Mouse (Mus musculus): ENCODE results near the gene Nsg1. TPM values are rescaled to one million over a fixed set of nuclear protein-coding genes. Genes with fewer than 3 reads are reported as not detected.

The Nsg1 gene
- 17.1 and 18.1 TPM in 2 replicates for polyA plus RNA-seq (2015; fragmentation: Nextera tagmentation; extraction: Ambion mirVana)

DNA sequence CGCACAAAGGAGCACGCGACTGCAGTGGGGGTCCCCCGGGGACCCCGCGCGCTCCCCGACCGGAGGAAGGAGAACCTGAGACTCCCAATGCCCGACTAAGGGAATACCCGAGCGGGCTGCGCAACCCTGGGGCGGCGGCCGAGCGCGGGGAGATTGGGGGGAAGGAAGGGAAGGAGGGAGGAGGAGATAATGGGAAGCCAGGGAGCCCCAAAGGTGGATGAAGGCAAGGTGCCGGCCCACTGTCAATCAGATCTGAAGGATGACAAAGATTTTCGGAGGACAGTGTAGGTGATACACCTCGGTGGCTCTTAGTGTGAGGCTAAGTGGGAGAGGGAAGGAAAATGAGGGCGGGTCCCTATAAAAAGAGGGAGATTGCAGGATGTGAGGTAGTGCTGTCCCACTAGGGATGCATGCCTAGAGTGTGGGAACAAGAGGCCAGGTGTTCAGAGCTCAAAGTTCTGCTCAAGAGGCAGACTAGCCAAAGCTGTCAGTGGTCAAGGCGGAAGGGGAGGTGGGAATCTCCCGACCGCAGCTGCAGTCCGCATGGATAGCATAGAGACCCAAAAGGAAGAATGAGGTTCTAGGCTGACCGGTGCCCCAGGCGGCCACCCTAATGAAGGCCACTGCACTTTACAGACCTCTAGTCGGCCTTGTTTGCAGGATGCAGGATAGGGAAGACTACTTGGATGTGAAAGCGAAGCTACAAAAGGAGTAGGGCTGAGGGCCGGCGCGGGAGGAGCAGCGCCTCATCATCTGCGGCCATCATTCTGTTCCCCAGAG, at the start of gene Nsg1:
TSS of gene Nsg1 (minus strand) at position 274 of the 780 bp plus-strand sequence.
- WGBS, result 8% methylated on average over 35 of the region's 35 CpGs
- ATAC-seq (replicated peaks; ENCODE audit: extremely low read depth, insufficient read depth, low FRiP score), result no peak
- peak within 1 kb of the TSS; percentile 93 for H3K4me2 ChIP-seq (ENCODE audit: low read depth, low read length)
- no peak within 1 kb of the TSS for H3K27ac ChIP-seq (ENCODE audit: low read length)
- peaks cover 54% of the 10 kb centered on the region for H3K27me3 ChIP-seq (ENCODE audit: control insufficient read depth, insufficient read depth, low read length)
- no peaks in the 10 kb centered on the region; the same call in 1 of the 2 replicates for H3K36me3 ChIP-seq (ENCODE audit: control insufficient read depth, insufficient read depth)
- 0 out of 2 replicates have a peak, but pooled peaks cover 3% of the 10 kb centered on the region for H3K4me1 ChIP-seq (ENCODE audit: control insufficient read depth, insufficient read depth, low read length)
- H3K9me3 ChIP-seq (replicated peaks; ENCODE audit: control insufficient read depth, low read length), result no peaks in the 10 kb centered on the region
- peak within 1 kb of the TSS; percentile 75 for H3K9ac ChIP-seq (ENCODE audit: low read length)
- peak within 1 kb of the TSS; percentile 72 for H3K4me3 ChIP-seq (ENCODE audit: low read length)

DNA sequence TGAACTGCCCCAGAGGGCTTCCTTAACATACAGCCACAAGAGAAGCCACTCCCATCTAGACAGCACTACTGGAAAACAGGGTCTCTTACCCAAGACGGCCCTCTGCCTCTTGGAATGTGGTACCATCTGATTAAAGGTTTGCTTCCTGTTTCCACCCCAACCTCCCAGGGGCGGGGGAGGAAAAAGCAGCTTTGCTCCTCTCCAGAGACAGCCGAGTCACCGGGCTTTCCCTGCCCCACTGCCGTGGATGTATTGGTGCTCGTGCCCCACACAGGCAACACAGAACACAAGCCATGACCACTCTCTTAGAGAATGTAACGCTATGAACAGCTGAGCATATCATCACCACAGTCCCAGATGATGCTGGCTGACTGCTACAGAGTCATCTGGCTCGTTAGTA, 49.3 kb upstream of the Nsg1 start:
- no peaks in the 10 kb centered on the region for H3K9me3 ChIP-seq (replicated peaks; ENCODE audit: control insufficient read depth, low read length)
- H3K4me3 ChIP-seq (ENCODE audit: low read length), result no peak overlapping the region
- H3K9ac ChIP-seq (ENCODE audit: low read length), result no peak overlapping the region
- no peaks in the 10 kb centered on the region for H3K27me3 ChIP-seq (ENCODE audit: control insufficient read depth, insufficient read depth, low read length)
- H3K4me1 ChIP-seq (ENCODE audit: control insufficient read depth, insufficient read depth, low read length), result no peaks in the 10 kb centered on the region
- no peak overlapping the region for H3K27ac ChIP-seq (ENCODE audit: low read length)
- 54% methylated on average over 8 of the region's 8 CpGs for WGBS
- peaks cover 30% of the 10 kb centered on the region for H3K36me3 ChIP-seq (ENCODE audit: control insufficient read depth, insufficient read depth)
- no peak for ATAC-seq (replicated peaks; ENCODE audit: extremely low read depth, insufficient read depth, low FRiP score)
- H3K4me2 ChIP-seq (ENCODE audit: low read depth, low read length), result no peak overlapping the region

DNA sequence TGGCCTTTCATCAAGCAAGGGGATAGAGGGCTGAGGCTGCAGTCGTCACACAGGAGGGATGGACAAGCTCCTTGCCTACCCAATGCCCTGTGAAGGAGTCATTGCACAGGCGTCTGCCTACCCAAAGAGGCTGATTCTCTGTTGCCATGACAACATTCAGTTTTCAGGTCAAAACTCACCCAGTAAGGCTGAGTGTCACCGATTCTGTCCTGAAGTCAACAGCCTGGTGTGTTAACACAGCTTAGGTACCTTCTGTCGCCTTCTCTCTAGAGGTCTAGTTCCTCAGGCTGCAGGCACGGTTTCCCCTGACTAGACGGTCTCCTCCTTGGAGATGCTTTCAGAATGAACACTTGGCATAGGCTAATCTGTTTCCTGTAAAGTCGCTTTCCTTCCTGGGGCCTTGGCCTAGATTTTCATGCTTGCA, 45.6 kb upstream of the Nsg1 start:
- WGBS, result 71% methylated on average over 7 of the region's 7 CpGs
- no peak overlapping the region for H3K9ac ChIP-seq (ENCODE audit: low read length)
- H3K27ac ChIP-seq (ENCODE audit: low read length), result no peak overlapping the region
- no peak overlapping the region for H3K4me2 ChIP-seq (ENCODE audit: low read depth, low read length)
- H3K4me1 ChIP-seq (ENCODE audit: control insufficient read depth, insufficient read depth, low read length), result no peaks in the 10 kb centered on the region
- peaks cover 33% of the 10 kb centered on the region for H3K36me3 ChIP-seq (ENCODE audit: control insufficient read depth, insufficient read depth)
- no peak overlapping the region for H3K4me3 ChIP-seq (ENCODE audit: low read length)
- no peak for ATAC-seq (replicated peaks; ENCODE audit: extremely low read depth, insufficient read depth, low FRiP score)
- no peaks in the 10 kb centered on the region for H3K9me3 ChIP-seq (replicated peaks; ENCODE audit: control insufficient read depth, low read length)
- no peaks in the 10 kb centered on the region for H3K27me3 ChIP-seq (ENCODE audit: control insufficient read depth, insufficient read depth, low read length)

DNA sequence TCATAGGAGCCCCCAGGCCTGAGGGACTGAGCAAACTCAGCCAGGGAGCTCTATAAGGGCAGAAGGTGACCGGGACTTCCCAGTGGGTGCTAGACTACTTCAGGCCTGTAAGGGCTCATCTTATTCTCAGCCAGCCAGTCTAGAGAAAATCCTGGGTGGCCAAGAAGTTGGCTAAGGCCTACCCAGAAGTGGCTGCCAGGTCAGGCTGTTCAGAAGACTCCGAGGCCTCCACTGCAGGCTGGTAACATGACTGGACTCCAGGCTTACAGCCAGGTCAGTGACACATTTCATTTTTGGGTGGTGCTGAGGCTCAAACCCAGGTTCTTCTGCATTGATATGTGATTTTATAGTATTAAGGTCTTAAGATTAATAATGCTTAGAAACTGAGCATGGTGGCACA, 40.0 kb upstream of the Nsg1 start:
- H3K4me1 ChIP-seq (ENCODE audit: control insufficient read depth, insufficient read depth, low read length), result no peaks in the 10 kb centered on the region
- H3K9ac ChIP-seq (ENCODE audit: low read length), result no peak overlapping the region
- 91% methylated on average over 2 of the region's 2 CpGs for WGBS
- H3K27me3 ChIP-seq (ENCODE audit: control insufficient read depth, insufficient read depth, low read length), result no peaks in the 10 kb centered on the region
- no peak overlapping the region for H3K4me2 ChIP-seq (ENCODE audit: low read depth, low read length)
- H3K27ac ChIP-seq (ENCODE audit: low read length), result no peak overlapping the region
- no peak for ATAC-seq (replicated peaks; ENCODE audit: extremely low read depth, insufficient read depth, low FRiP score)
- peaks cover 26% of the 10 kb centered on the region for H3K36me3 ChIP-seq (ENCODE audit: control insufficient read depth, insufficient read depth)
- no peak overlapping the region for H3K4me3 ChIP-seq (ENCODE audit: low read length)
- no peaks in the 10 kb centered on the region for H3K9me3 ChIP-seq (replicated peaks; ENCODE audit: control insufficient read depth, low read length)

DNA sequence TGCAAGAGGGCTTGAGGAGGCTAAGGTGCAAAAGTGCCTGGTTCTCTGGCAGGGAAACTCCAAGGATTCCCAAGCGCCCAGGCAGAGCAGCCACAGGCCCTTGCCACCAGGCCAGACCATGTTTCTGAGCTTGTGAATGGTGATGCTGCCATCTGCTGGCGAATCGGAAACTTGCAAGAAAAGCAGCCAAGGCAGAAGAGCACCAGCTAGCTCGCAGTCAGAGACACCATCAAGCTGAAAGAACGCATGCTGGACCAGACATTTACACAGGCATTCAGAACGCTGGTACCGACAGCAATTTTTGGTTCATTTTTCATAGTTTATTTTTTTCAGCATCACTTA, 37.7 kb upstream of the Nsg1 start:
- Histone ChIP-seq H3K9ac (ENCODE audit: low read length) (no peak overlapping the region), H3K4me3 (ENCODE audit: low read length) (no peak overlapping the region), H3K4me2 (ENCODE audit: low read depth, low read length) (no peak overlapping the region), H3K27me3 (ENCODE audit: control insufficient read depth, insufficient read depth, low read length) (no peaks in the 10 kb centered on the region), H3K27ac (ENCODE audit: low read length) (no peak overlapping the region), H3K4me1 (ENCODE audit: control insufficient read depth, insufficient read depth, low read length) (no peaks in the 10 kb centered on the region), H3K9me3 (replicated peaks; ENCODE audit: control insufficient read depth, low read length) (no peaks in the 10 kb centered on the region), H3K36me3 (ENCODE audit: control insufficient read depth, insufficient read depth) (peaks cover 15% of the 10 kb centered on the region)
- WGBS, result 23% methylated on average over 7 of the region's 7 CpGs
- no peak for ATAC-seq (replicated peaks; ENCODE audit: extremely low read depth, insufficient read depth, low FRiP score)

DNA sequence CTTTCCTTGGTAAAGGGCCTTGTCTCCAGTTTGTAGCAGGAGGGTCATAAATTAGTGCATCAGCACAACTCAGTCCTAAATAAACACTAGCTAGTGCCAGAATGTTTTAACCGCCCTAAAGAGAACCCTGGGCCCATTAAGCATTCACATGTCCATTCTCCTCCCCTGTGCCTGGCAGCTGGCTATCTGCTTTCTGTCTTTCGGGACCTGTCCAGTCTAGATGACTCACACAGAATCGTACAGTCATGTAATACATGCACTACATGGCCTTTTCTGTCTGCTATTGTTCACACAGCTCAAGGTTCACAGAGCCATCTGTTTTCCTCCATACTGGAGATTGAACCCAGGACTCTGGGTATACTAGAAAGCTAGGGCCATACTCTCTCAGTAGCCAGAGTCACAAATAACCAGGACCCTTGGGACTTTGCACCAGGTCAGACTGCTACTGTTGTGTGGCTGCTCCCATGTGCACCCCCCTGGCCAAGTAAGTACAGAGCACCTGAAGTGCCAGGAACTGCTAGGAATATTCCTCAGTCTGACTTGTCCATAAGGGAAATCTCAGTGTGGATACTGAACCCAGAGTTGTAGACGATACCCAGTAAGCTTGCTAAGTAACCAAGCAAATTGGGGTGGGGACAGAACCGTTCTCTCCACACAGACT, 37.2 kb upstream of the Nsg1 start:
- Histone ChIP-seq H3K36me3 (ENCODE audit: control insufficient read depth, insufficient read depth) (peaks cover 13% of the 10 kb centered on the region), H3K27me3 (ENCODE audit: control insufficient read depth, insufficient read depth, low read length) (no peaks in the 10 kb centered on the region), H3K4me2 (ENCODE audit: low read depth, low read length) (no peak overlapping the region), H3K4me3 (ENCODE audit: low read length) (no peak overlapping the region), H3K27ac (ENCODE audit: low read length) (no peak overlapping the region), H3K4me1 (ENCODE audit: control insufficient read depth, insufficient read depth, low read length) (no peaks in the 10 kb centered on the region), H3K9ac (ENCODE audit: low read length) (no peak overlapping the region), H3K9me3 (replicated peaks; ENCODE audit: control insufficient read depth, low read length) (no peaks in the 10 kb centered on the region)
- no peak for ATAC-seq (replicated peaks; ENCODE audit: extremely low read depth, insufficient read depth, low FRiP score)
- WGBS, result 56% methylated on average over 5 of the region's 5 CpGs

DNA sequence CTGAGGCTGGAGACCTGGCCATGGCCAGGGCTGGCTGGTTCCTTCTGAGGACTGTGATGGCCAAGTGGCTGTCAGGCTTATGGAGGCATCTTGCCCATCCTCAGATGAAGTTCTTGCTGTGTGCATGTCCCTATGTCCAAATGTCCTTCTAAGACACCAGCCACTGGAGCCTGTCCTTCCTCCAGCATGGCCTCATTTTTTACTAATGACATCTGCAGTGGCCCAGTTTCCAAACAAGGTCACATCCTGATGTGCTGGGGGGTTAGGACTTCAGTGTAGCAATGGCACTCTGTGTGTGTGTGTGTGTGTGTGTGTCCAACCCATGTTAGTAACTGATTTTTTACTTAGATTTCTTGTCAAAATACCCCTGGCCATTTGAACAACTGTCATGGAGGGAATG, 36.2 kb upstream of the Nsg1 start:
- Histone ChIP-seq H3K36me3 (ENCODE audit: control insufficient read depth, insufficient read depth) (peaks cover 7% of the 10 kb centered on the region), H3K9ac (ENCODE audit: low read length) (no peak overlapping the region), H3K27ac (ENCODE audit: low read length) (no peak overlapping the region), H3K27me3 (ENCODE audit: control insufficient read depth, insufficient read depth, low read length) (no peaks in the 10 kb centered on the region), H3K4me2 (ENCODE audit: low read depth, low read length) (no peak overlapping the region), H3K9me3 (replicated peaks; ENCODE audit: control insufficient read depth, low read length) (no peaks in the 10 kb centered on the region), H3K4me3 (ENCODE audit: low read length) (no peak overlapping the region), H3K4me1 (ENCODE audit: control insufficient read depth, insufficient read depth, low read length) (no peaks in the 10 kb centered on the region)
- ATAC-seq (replicated peaks; ENCODE audit: extremely low read depth, insufficient read depth, low FRiP score), result no peak

DNA sequence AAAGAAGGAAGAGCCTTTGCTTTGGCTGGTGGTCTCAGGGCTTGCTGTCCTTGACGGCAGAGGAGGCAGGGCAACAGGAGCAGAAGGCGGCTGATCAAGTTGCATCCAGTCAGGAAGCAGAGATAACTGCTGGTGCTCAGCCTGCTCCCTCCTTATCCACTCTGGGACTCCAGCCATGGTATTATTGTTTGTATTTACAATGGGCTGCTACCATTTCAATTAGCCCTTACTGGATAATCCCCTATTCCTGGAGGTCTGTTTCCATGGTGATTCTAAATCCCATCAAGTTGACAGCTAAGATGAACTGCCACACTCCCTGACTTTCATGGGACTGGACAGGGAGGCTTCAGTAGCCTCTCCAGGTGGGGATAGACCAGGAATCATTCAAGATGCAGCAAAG, 35.2 kb upstream of the Nsg1 start:
- H3K27me3 ChIP-seq (ENCODE audit: control insufficient read depth, insufficient read depth, low read length), result no peaks in the 10 kb centered on the region
- no peak overlapping the region for H3K4me2 ChIP-seq (ENCODE audit: low read depth, low read length)
- no peaks in the 10 kb centered on the region for H3K36me3 ChIP-seq (ENCODE audit: control insufficient read depth, insufficient read depth)
- no peak overlapping the region for H3K9ac ChIP-seq (ENCODE audit: low read length)
- no peak for ATAC-seq (replicated peaks; ENCODE audit: extremely low read depth, insufficient read depth, low FRiP score)
- H3K9me3 ChIP-seq (replicated peaks; ENCODE audit: control insufficient read depth, low read length), result no peaks in the 10 kb centered on the region
- no peaks in the 10 kb centered on the region for H3K4me1 ChIP-seq (ENCODE audit: control insufficient read depth, insufficient read depth, low read length)
- WGBS, result 41% methylated on average over 2 of the region's 2 CpGs
- H3K4me3 ChIP-seq (ENCODE audit: low read length), result no peak overlapping the region
- no peak overlapping the region for H3K27ac ChIP-seq (ENCODE audit: low read length)

DNA sequence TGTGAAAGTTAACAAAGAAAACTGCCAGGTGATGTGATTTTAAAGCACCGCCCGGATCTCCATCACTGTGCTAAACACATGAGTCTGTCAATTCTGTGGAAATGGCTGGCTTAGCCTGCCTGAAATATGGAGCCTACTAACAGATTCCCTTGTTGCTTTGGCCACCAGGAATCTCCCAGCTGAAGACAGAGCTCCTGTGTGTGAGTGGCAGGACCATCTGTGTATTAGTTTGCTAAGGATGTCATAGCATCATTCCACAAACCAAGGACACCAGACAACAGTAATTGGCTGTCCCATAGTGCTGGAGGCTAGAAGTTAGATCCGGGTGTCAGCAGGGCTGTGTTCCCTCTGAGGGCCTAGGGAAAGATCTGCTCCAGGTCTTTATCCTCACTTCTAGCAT, 31.2 kb upstream of the Nsg1 start:
- no peak overlapping the region for H3K27ac ChIP-seq (ENCODE audit: low read length)
- H3K4me2 ChIP-seq (ENCODE audit: low read depth, low read length), result no peak overlapping the region
- H3K36me3 ChIP-seq (ENCODE audit: control insufficient read depth, insufficient read depth), result no peaks in the 10 kb centered on the region
- H3K27me3 ChIP-seq (ENCODE audit: control insufficient read depth, insufficient read depth, low read length), result no peaks in the 10 kb centered on the region
- no peaks in the 10 kb centered on the region for H3K4me1 ChIP-seq (ENCODE audit: control insufficient read depth, insufficient read depth, low read length)
- H3K9ac ChIP-seq (ENCODE audit: low read length), result no peak overlapping the region
- 81% methylated on average over 3 of the region's 3 CpGs for WGBS
- H3K9me3 ChIP-seq (replicated peaks; ENCODE audit: control insufficient read depth, low read length), result peaks cover 4% of the 10 kb centered on the region; the same call in 1 of the 2 replicates
- H3K4me3 ChIP-seq (ENCODE audit: low read length), result no peak overlapping the region
- ATAC-seq (replicated peaks; ENCODE audit: extremely low read depth, insufficient read depth, low FRiP score), result no peak
